In the genomic region with DNA sequence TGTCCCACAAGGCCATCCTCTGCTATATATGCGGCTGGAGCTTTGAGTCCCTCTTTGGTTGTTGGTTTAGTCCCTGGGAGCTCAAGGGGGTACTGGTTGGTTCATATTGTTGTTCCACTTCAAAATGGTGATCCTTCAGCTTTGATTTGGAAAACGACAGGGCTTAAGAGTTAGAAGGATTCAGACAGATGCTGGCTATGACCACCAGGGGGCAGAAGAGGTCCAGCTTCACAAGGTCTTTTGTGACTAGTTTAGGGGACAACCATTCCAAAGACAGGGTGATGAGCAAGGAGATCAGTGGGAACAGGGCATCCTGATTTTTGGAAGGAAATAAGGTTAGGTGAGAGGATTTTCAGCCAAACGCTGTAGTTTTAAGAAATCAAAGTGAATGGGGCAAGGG, we compare ENCODE assay signal across 9 mouse cellular contexts.
A peak's percentile ranks its signal among the peaks of the same experiment; 100 is the strongest.
DNase-seq lines count a peak whose midpoint lies in the region; ATAC-seq lines count a peak whose summit lies in the region.
"Had no signal": no experiment of that assay in that cellular context is flagged by ENCODE, and none has a peak within 500 bp of the region (broad histone marks: within the 10 kb centered on the region; RNA-seq: fewer than 3 reads in every experiment).

No protein-coding gene starts in this region.

- no peaks in the 10 kb centered on the region for H3K9me3 ChIP-seq in kidney, embryonic 15.5 days (replicated peaks)
- H3K9me3 ChIP-seq: embryonic facial prominence, embryonic 13.5 days had no signal

- H3K4me2 ChIP-seq in kidney, embryonic 15.5 days, result no peak overlapping the region
- H3K4me2 ChIP-seq: embryonic facial prominence, embryonic 13.5 days had no signal

- WGBS in kidney, embryonic 15.5 days, result 33% methylated on average over 3 of the region's 3 CpGs

- H3K9ac ChIP-seq in kidney, embryonic 15.5 days, result no peak overlapping the region
- H3K9ac ChIP-seq: embryonic facial prominence, embryonic 13.5 days had no signal

- ATAC-seq in kidney, embryonic 15.5 days (replicated peaks; ENCODE audit: low FRiP score), result no peak

- no peak overlapping the region for H3K4me3 ChIP-seq in kidney, embryonic 15.5 days (replicated peaks)
- H3K4me3 ChIP-seq: embryonic facial prominence, embryonic 13.5 days had no signal

- H3K27me3 ChIP-seq in kidney, embryonic 15.5 days, result peaks cover 3% of the 10 kb centered on the region; the same call in 1 of the 2 replicates
- H3K27me3 ChIP-seq: embryonic facial prominence, embryonic 13.5 days had no signal

- DNase-seq in kidney, adult 18-20 months, result peak; percentile 57
- peak; percentile 9 to 26 for DNase-seq in adrenal gland, adult 18-20 months (ENCODE audit: low spot score in 2 of 2)
- peak; percentile 61 for DNase-seq in embryo, embryonic 9.5 days (ENCODE audit: extremely low spot score)
- peak; percentile 1 for DNase-seq in induced T-regulatory cell, adult 2 months (ENCODE audit: low read depth)
- peak; percentile 71 to 76 for DNase-seq in left cerebral cortex, postnatal 25 days (ENCODE audit: low spot score in 2 of 2)
- DNase-seq in retina, adult 2 months (ENCODE audit: low read depth, low spot score), result peak; percentile 34
- DNase-seq in spleen, postnatal 36 days (ENCODE audit: low spot score in 2 of 2), result no peak

- H3K4me1 ChIP-seq in kidney, embryonic 15.5 days, result 0 out of 2 replicates have a peak, but pooled peaks cover 6% of the 10 kb centered on the region

- no peak overlapping the region for H3K27ac ChIP-seq in kidney, embryonic 15.5 days
- H3K27ac ChIP-seq: embryonic facial prominence, embryonic 13.5 days had no signal

- no peaks in the 10 kb centered on the region for H3K36me3 ChIP-seq in kidney, embryonic 15.5 days
- H3K36me3 ChIP-seq: embryonic facial prominence, embryonic 13.5 days had no signal

- intact Hi-C loops in left cerebral cortex, postnatal 25 days (cut with DNase I), result loop anchor here (2.0 to 10.0 kb wide), 2 partner anchors 347 to 1497 kb away; no protein-coding TSS in a partner anchor

Comparison
In these comparisons a context has a peak if more than half of its experiments do, and no peak if none do; other contexts are left out.
1. DNase-seq: peak in kidney, adult 18-20 months (single experiment), adrenal gland, adult 18-20 months (2 of 2), embryo, embryonic 9.5 days (single experiment), induced T-regulatory cell, adult 2 months (single experiment), left cerebral cortex, postnatal 25 days (2 of 2) and retina, adult 2 months (single experiment); none in spleen, postnatal 36 days (0 of 2).